Mouse (Mus musculus) lung, adult 10 weeks (tissue): ENCODE data around the gene Cpxm1. TPM values are rescaled to one million over a fixed set of nuclear protein-coding genes. Genes with fewer than 3 reads are reported as not detected.

Experiments
- polyA plus RNA-seq: library from polyadenylated mRNA; stranded (reverse); fragments of 350-450 nt; fragmentation: Illumina TruSeq; extraction: RNeasy Lipid Tissue Mini Kit (QIAGEN cat#74804); gene quantifications from one replicate; pipeline ENCODE4 v1.2.3, GENCODE M21; 2014; ENCODE audit warnings: low read depth, low replicate concordance; ENCODE audit not compliant: insufficient read depth

Gene Cpxm1
- 16.6 TPM for polyA plus RNA-seq

GRCm38 (mm10) chr2:130397186-130397985 lies at the start of gene Cpxm1:
Gene Cpxm1 (minus strand): TSS chr2:130397574.

GRCm38 (mm10) chr2:130424126-130424853 lies 26.9 kb upstream of the Cpxm1 start, which contains the start of the genes Vps16 and Pced1a:
Gene Vps16 (plus strand): TSS chr2:130424339.
Gene Pced1a (minus strand): TSS chr2:130424701.

GRCm38 (mm10) chr2:130406178-130406577 lies 8.8 kb upstream of the Cpxm1 start, which contains the start of gene Tmem239:
Gene Tmem239 (plus strand): TSS chr2:130406478.

DNA sequence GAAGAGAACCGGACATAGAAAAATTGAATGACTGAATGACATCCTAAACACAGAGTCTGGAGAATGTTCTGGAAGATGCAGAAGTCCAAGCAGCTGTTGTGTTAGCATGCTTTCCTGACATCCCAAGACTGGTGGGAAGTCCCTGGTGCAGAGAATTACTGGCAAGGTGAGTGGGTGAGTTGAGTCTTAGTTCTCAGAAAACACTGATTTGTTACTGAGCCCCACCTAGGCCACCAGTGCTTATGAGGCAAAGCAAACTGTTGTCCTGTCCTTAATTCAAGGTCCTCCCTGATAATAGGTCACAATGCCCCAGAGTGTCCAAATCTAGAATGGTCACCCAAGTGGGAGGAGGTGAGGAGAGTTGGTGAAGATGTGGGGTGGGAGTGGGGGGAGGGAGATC lies 7.6 kb upstream of the Cpxm1 start, which contains the start of the genes Gm28372 and 1700020A23Rik:
TSS of gene Gm28372 (plus strand) at position 301 of the 400 bp plus-strand sequence.
TSS of gene 1700020A23Rik (plus strand) at position 321 of the 400 bp plus-strand sequence.

Other genes with a start within 250 kb of the Cpxm1 start
- gene Snrpb, start 218.2 kb downstream of the Cpxm1 start, polyA plus RNA-seq, result 247 TPM
- not detected for gene Tmc2, start 202.4 kb downstream of the Cpxm1 start, polyA plus RNA-seq
- 42.9 TPM for gene Nop56, start 123.1 kb downstream of the Cpxm1 start, polyA plus RNA-seq
- gene Idh3b, start 113.0 kb downstream of the Cpxm1 start, polyA plus RNA-seq, result 75.8 TPM
- gene Ebf4, start 102.4 kb downstream of the Cpxm1 start, polyA plus RNA-seq, result 1.2 TPM
- not detected for gene Gm28372, start 7.7 kb upstream of the Cpxm1 start, polyA plus RNA-seq
- gene 1700020A23Rik, start 7.7 kb upstream of the Cpxm1 start, polyA plus RNA-seq, result not detected
- not detected for gene Tmem239, start 8.9 kb upstream of the Cpxm1 start, polyA plus RNA-seq
- gene Vps16, start 26.8 kb upstream of the Cpxm1 start, polyA plus RNA-seq, result 49.0 TPM
- 5.8 TPM for gene Pced1a, start 27.1 kb upstream of the Cpxm1 start, polyA plus RNA-seq
- gene Ptpra, start 52.7 kb upstream of the Cpxm1 start, polyA plus RNA-seq, result 37.3 TPM
- gene Mrps26, start 166.2 kb upstream of the Cpxm1 start, polyA plus RNA-seq, result 35.2 TPM
- gene Oxt, start 178.6 kb upstream of the Cpxm1 start, polyA plus RNA-seq, result not detected
- not detected for gene Avp, start 185.0 kb upstream of the Cpxm1 start, polyA plus RNA-seq
- 4.1 TPM for gene Fastkd5, start 232.5 kb upstream of the Cpxm1 start, polyA plus RNA-seq
- 2.2 TPM for gene Ubox5, start 232.5 kb upstream of the Cpxm1 start, polyA plus RNA-seq
- 3.0 TPM for gene Lzts3, start 245.2 kb upstream of the Cpxm1 start, polyA plus RNA-seq